In genomic region chr5:116790419-116790818, GRCm38 (mm10) we compare ENCODE assay signal across 22 mouse cellular contexts.
DNase-seq lines count a peak whose midpoint lies in the region; ATAC-seq and TF ChIP-seq lines count a peak whose summit lies in the region.
"Had no signal": no experiment of that assay in that cellular context is flagged by ENCODE, and none has a peak within 500 bp of the region (broad histone marks: within the 10 kb centered on the region; RNA-seq: fewer than 3 reads in every experiment).

No protein-coding gene starts in this region.

- H3K27ac ChIP-seq in lung, embryonic 14.5 days (ENCODE audit: low read depth), result no peak overlapping the region
- H3K27ac ChIP-seq in lung, postnatal 0 days (ENCODE audit: low read length), result no peak overlapping the region
- H3K27ac ChIP-seq in ES-Bruce4 (ENCODE audit: insufficient read depth, low read length), result peak overlapping the region; percentile 95
- H3K27ac ChIP-seq: embryonic facial prominence, embryonic 12.5 days; embryonic facial prominence, embryonic 15.5 days; forebrain, embryonic 15.5 days; hindbrain, embryonic 10.5 days; hindbrain, embryonic 13.5 days; intestine, embryonic 15.5 days had no signal

- H3K9ac ChIP-seq in lung, embryonic 14.5 days, result no peak overlapping the region
- no peak overlapping the region for H3K9ac ChIP-seq in lung, postnatal 0 days (replicated peaks; ENCODE audit: low read depth)
- no peak overlapping the region for H3K9ac ChIP-seq in ES-Bruce4 (ENCODE audit: low read depth, poor library complexity, severe bottlenecking)
- H3K9ac ChIP-seq: embryonic facial prominence, embryonic 12.5 days; embryonic facial prominence, embryonic 15.5 days; forebrain, embryonic 15.5 days; hindbrain, embryonic 13.5 days; intestine, embryonic 15.5 days had no signal

- H3K4me2 ChIP-seq in lung, embryonic 14.5 days, result no peak overlapping the region
- no peak overlapping the region for H3K4me2 ChIP-seq in lung, postnatal 0 days (replicated peaks; ENCODE audit: low read depth, low read length)
- H3K4me2 ChIP-seq: embryonic facial prominence, embryonic 12.5 days; embryonic facial prominence, embryonic 15.5 days; forebrain, embryonic 15.5 days; heart, embryonic 11.5 days; hindbrain, embryonic 13.5 days; intestine, embryonic 15.5 days had no signal

- no peak for TF ChIP-seq POLR2A in ES-Bruce4 (IDR thresholded peaks at IDR 0.05; ENCODE audit: insufficient read depth, low read length)

- H3K27me3 ChIP-seq in lung, embryonic 14.5 days (ENCODE audit: insufficient read depth, low read length), result no peaks in the 10 kb centered on the region
- H3K27me3 ChIP-seq in lung, postnatal 0 days (replicated peaks; ENCODE audit: insufficient read depth, low read length), result no peaks in the 10 kb centered on the region
- no peaks in the 10 kb centered on the region for H3K27me3 ChIP-seq in ES-Bruce4 (ENCODE audit: control insufficient read depth, insufficient read depth, low read length, poor library complexity, severe bottlenecking)
- H3K27me3 ChIP-seq: CH12.LX; embryonic facial prominence, embryonic 12.5 days; embryonic facial prominence, embryonic 15.5 days; forebrain, embryonic 15.5 days; hindbrain, embryonic 13.5 days; intestine, embryonic 15.5 days had no signal

- no peak for TF ChIP-seq EP300 in lung, postnatal 0 days (IDR thresholded peaks at IDR 0.05)
- TF ChIP-seq EP300 in ES-Bruce4 (IDR thresholded peaks at IDR 0.05; ENCODE audit: insufficient read depth, low read depth, low read length), result peak; percentile 81; the same call in 1 of the 2 replicates

- H3K9me3 ChIP-seq in lung, embryonic 14.5 days (ENCODE audit: low read depth, low read length), result no peaks in the 10 kb centered on the region
- H3K9me3 ChIP-seq in lung, postnatal 0 days (ENCODE audit: low read length), result no peaks in the 10 kb centered on the region
- peaks cover 4% of the 10 kb centered on the region; the same call in 1 of the 2 replicates for H3K9me3 ChIP-seq in ES-Bruce4 (replicated peaks; ENCODE audit: control insufficient read depth, insufficient read depth, low read length, poor library complexity, severe bottlenecking)
- H3K9me3 ChIP-seq: embryonic facial prominence, embryonic 12.5 days; embryonic facial prominence, embryonic 15.5 days; forebrain, embryonic 15.5 days; hindbrain, embryonic 10.5 days; hindbrain, embryonic 13.5 days; intestine, embryonic 15.5 days had no signal

- WGBS in lung, embryonic 14.5 days, result 32% methylated on average over 8 of the region's 8 CpGs
- WGBS in lung, postnatal 0 days, result 43% methylated on average over 8 of the region's 8 CpGs

- H3K36me3 ChIP-seq in lung, embryonic 14.5 days (ENCODE audit: insufficient read depth), result no peaks in the 10 kb centered on the region
- H3K36me3 ChIP-seq in lung, postnatal 0 days (ENCODE audit: insufficient read depth, low read length), result no peaks in the 10 kb centered on the region
- H3K36me3 ChIP-seq in ES-Bruce4 (ENCODE audit: control insufficient read depth, insufficient read depth, low read length, poor library complexity, severe bottlenecking), result no peaks in the 10 kb centered on the region
- H3K36me3 ChIP-seq: embryonic facial prominence, embryonic 12.5 days; embryonic facial prominence, embryonic 15.5 days; forebrain, embryonic 15.5 days; hindbrain, embryonic 10.5 days; hindbrain, embryonic 13.5 days; intestine, embryonic 15.5 days had no signal

- ATAC-seq in lung, embryonic 14.5 days (ENCODE audit: insufficient read depth), result peak; percentile 21; the same call in 1 of the 2 replicates
- no peak for ATAC-seq in lung, postnatal 0 days
- no peak for ATAC-seq in megakaryocyte progenitor cell, adult 5-6 weeks (replicated peaks; ENCODE audit: poor library complexity)
- ATAC-seq: forebrain, embryonic 15.5 days; hindbrain, embryonic 16.5 days; intestine, embryonic 15.5 days had no signal

- no peak for TF ChIP-seq CTCF in lung, embryonic 14.5 days (IDR thresholded peaks at IDR 0.05; ENCODE audit: low read depth)
- no peak for TF ChIP-seq CTCF in lung, postnatal 0 days (IDR thresholded peaks at IDR 0.05)
- TF ChIP-seq CTCF in ES-Bruce4 (IDR thresholded peaks at IDR 0.05; ENCODE audit: low read depth, low read length), result no peak

- DNase-seq in lung, embryonic 14.5 days, result peak; percentile 70
- no peak for DNase-seq in lung, postnatal 0 days (ENCODE audit: low spot score)
- peak; percentile 93 for DNase-seq in R1 (ENCODE audit: low read depth, low spot score)
- DNase-seq in gastrocnemius, postnatal 14 days, result no peak
- DNase-seq: B cell, adult 2 months; cerebellum, adult 11 months; cerebellum, adult 2 months; cerebellum, adult 9-11 months; cerebellum, postnatal 25 days; gastrocnemius, postnatal 36 days; kidney, adult 11 months had no signal

- no peak overlapping the region for H3K4me3 ChIP-seq in lung, embryonic 14.5 days (ENCODE audit: low read depth, low read length)
- no peak overlapping the region for H3K4me3 ChIP-seq in lung, postnatal 0 days (ENCODE audit: low read depth, low read length)
- no peak overlapping the region for H3K4me3 ChIP-seq in ES-Bruce4 (ENCODE audit: low read depth, low read length)
- H3K4me3 ChIP-seq: embryonic facial prominence, embryonic 12.5 days; embryonic facial prominence, embryonic 15.5 days; forebrain, embryonic 15.5 days; hindbrain, embryonic 10.5 days; hindbrain, embryonic 13.5 days; intestine, embryonic 15.5 days had no signal

- no peaks in the 10 kb centered on the region for H3K4me1 ChIP-seq in lung, embryonic 14.5 days (ENCODE audit: insufficient read depth)
- H3K4me1 ChIP-seq in lung, postnatal 0 days (ENCODE audit: insufficient read depth, low read depth, low read length), result no peaks in the 10 kb centered on the region
- H3K4me1 ChIP-seq in ES-Bruce4 (ENCODE audit: control insufficient read depth, insufficient read depth, low read length), result peaks cover 4% of the 10 kb centered on the region
- H3K4me1 ChIP-seq: embryonic facial prominence, embryonic 12.5 days; embryonic facial prominence, embryonic 15.5 days; hindbrain, embryonic 10.5 days had no signal

- intact Hi-C loops in gastrocnemius, postnatal 14 days (cut with DNase I; ENCODE audit: low total_unique reads), result no loop called here

Comparison
In these comparisons a context has a peak if more than half of its experiments do, and no peak if none do; other contexts are left out.
1. DNase-seq: peak in lung, embryonic 14.5 days (single experiment) and R1 (single experiment); none in lung, postnatal 0 days (single experiment) and gastrocnemius, postnatal 14 days (single experiment).